Mouse (Mus musculus) liver, embryonic 14.5 days (tissue): ENCODE measurements around the gene Timp3. TPM values are rescaled to one million over a fixed set of nuclear protein-coding genes. Genes with fewer than 3 reads are reported as not detected.

Experiments
- ATAC-seq: fragments of 200-750 bp; cut with Nextera tagmentation; 2 replicates; pipeline ENCODE4 v1.8.0; 2017; ENCODE audit warnings: moderate number of reproducible peaks, mild to moderate bottlenecking, moderate library complexity; ENCODE audit not compliant: insufficient read depth
- DNase-seq, 3 experiments: peaks; one replicate each; pipeline ENCODE4 v3.0.0-alpha.2; 2012 to 2013; ENCODE audit warnings: low read depth in 3 of 3, low spot score in 3 of 3
- H3K27ac ChIP-seq: fragments of 300-500 bp; sonication (generic); 2 replicates; pipeline ENCODE4 v1.5.1; 2014; ENCODE audit warnings: moderate library complexity, mild to moderate bottlenecking, control low read depth, inconsistent platforms
- H3K27me3 ChIP-seq: fragments of 300-500 bp; sonication (generic); 2 replicates; pipeline ENCODE4 v1.6.1; 2014; ENCODE audit warnings: mild to moderate bottlenecking, low read length, moderate library complexity; ENCODE audit not compliant: control insufficient read depth, insufficient read depth
- H3K36me3 ChIP-seq: fragments of 300-500 bp; sonication (generic); replicated peaks from 2 replicates; pipeline ENCODE4 v1.6.1; 2014; ENCODE audit warnings: low read depth; ENCODE audit not compliant: control insufficient read depth, insufficient read depth
- H3K4me1 ChIP-seq, 2 experiments: fragments of 200-500 bp in 1 of 2; fragments of 300-500 bp in 1 of 2; sonication (generic) in 1 of 2; replicated peaks; 2 replicates each; pipeline ENCODE4 v1.6.1; 2012 to 2014; ENCODE audit warnings: antibody characterized with exemption in 1 of 2, inconsistent platforms in 1 of 2, low read length in 1 of 2; ENCODE audit not compliant: control insufficient read depth in 2 of 2, insufficient read depth in 2 of 2
- H3K4me2 ChIP-seq: fragments of 300-500 bp; sonication (generic); 2 replicates; pipeline ENCODE4 v1.6.1; 2014; ENCODE audit warnings: low read depth, mild to moderate bottlenecking, control low read depth, moderate library complexity
- H3K4me3 ChIP-seq, 2 experiments: fragments of 200-500 bp in 1 of 2; fragments of 300-500 bp in 1 of 2; sonication (generic) in 1 of 2; 2 replicates each; pipeline ENCODE4 v1.5.1; 2012 to 2014; ENCODE audit warnings: low read depth in 2 of 2, low read length in 2 of 2, mild to moderate bottlenecking in 2 of 2, control low read depth in 1 of 2, inconsistent platforms in 1 of 2, moderate library complexity in 1 of 2; ENCODE audit not compliant: insufficient read depth in 1 of 2
- H3K9ac ChIP-seq: fragments of 300-500 bp; sonication (generic); replicated peaks from 2 replicates; pipeline ENCODE4 v1.6.1; 2014; ENCODE audit warnings: mild to moderate bottlenecking, control low read depth, moderate library complexity
- H3K9me3 ChIP-seq: fragments of 300-500 bp; sonication (generic); 2 replicates; pipeline ENCODE4 v1.6.1; 2016; ENCODE audit warnings: low read length, mixed read lengths; ENCODE audit not compliant: control insufficient read depth
- CTCF ChIP-seq: IDR thresholded peaks from 2 replicates; pipeline ENCODE4 v1.5.1; 2016; ENCODE audit warnings: antibody characterized with exemption, low read depth, control low read depth
- EP300 ChIP-seq: IDR thresholded peaks from 2 replicates; pipeline ENCODE4 v1.6.1; 2016; ENCODE audit warnings: antibody characterized with exemption, low read depth
- WGBS: fragments of 180-500 bp; shearing (Covaris S2); extraction: QIAGEN DNeasy Blood & Tissue Kit; methylation state at CpG from one replicate; pipeline ENCODE4 v1.1.7; 2014; ENCODE audit not compliant: insufficient replicate concordance; 5-methylcytosine and 5-hydroxymethylcytosine counted together
- polyA plus RNA-seq, 2 experiments: library from polyadenylated mRNA; depleted of rRNA in 1 of 2; stranded (reverse) in 1 of 2; unstranded in 1 of 2; fragments of >200 nt; fragmentation: Nextera tagmentation in 1 of 2; extraction: Ambion mirVana in 1 of 2; gene quantifications; 2 replicates each; pipeline versions ENCODE4 v1.2.1 to v1.2.3; 2012 to 2014

The Timp3 gene
- polyA plus RNA-seq, 2 experiments, result 3.2 to 3.8 TPM

GRCm38 (mm10) chr10:86392399-86392798, 92.2 kb downstream of the Timp3 start:
- peak overlapping the region; percentile 4; the same call in 1 of the 2 replicates for H3K4me2 ChIP-seq
- no peak overlapping the region; the same call in 1 of the 2 replicates for H3K27ac ChIP-seq
- no peak overlapping the region for H3K4me3 ChIP-seq
- H3K9me3 ChIP-seq, result no peaks in the 10 kb centered on the region
- ATAC-seq (peak; percentile 92), DNase-seq (peak; percentile 17 to 38 (median 24))
- H3K36me3 ChIP-seq, result no peaks in the 10 kb centered on the region
- TF ChIP-seq EP300, result peak; percentile 65
- TF ChIP-seq CTCF, result no peak
- 24% methylated on average over 3 of the region's 3 CpGs for WGBS
- peaks cover 4 to 6% of the 10 kb centered on the region in 2 experiments; a peak in 2 of 4 replicates for H3K4me1 ChIP-seq
- no peak overlapping the region for H3K9ac ChIP-seq
- H3K27me3 ChIP-seq, result no peaks in the 10 kb centered on the region

- H3K9me3 ChIP-seq, result no peaks in the 10 kb centered on the region
- H3K36me3 ChIP-seq, result no peaks in the 10 kb centered on the region
- ATAC-seq, result no peak
- H3K4me1 ChIP-seq, result no peaks in the 10 kb centered on the region
- H3K4me2 ChIP-seq, result no peak overlapping the region
- no peak for DNase-seq
- H3K27me3 ChIP-seq, result no peaks in the 10 kb centered on the region
- 64% methylated on average over 4 of the region's 4 CpGs for WGBS
- no peak overlapping the region for H3K4me3 ChIP-seq
- TF ChIP-seq EP300, result no peak
- no peak overlapping the region for H3K27ac ChIP-seq
- H3K9ac ChIP-seq, result no peak overlapping the region
Observed at GRCm38 (mm10) chr10:86397577-86398346, 97.6 kb downstream of the Timp3 start.

- no peaks in the 10 kb centered on the region for H3K4me1 ChIP-seq
- ATAC-seq (no peak), DNase-seq (no peak)
- H3K36me3 ChIP-seq, result no peaks in the 10 kb centered on the region
- H3K9me3 ChIP-seq, result no peaks in the 10 kb centered on the region
- no peak overlapping the region for H3K27ac ChIP-seq
- H3K9ac ChIP-seq, result no peak overlapping the region
- H3K4me2 ChIP-seq, result no peak overlapping the region
- no peak for TF ChIP-seq CTCF
- TF ChIP-seq EP300, result no peak
- WGBS, result 45% methylated on average over 2 of the region's 2 CpGs
- H3K27me3 ChIP-seq, result no peaks in the 10 kb centered on the region
- no peak overlapping the region for H3K4me3 ChIP-seq
Observed at GRCm38 (mm10) chr10:86398347-86398720, 98.2 kb downstream of the Timp3 start.

Other genes starting within 250 kb of the Timp3 start
- 0.10 and 0.11 TPM in 2 replicates for gene Syn3, start 198.5 kb downstream of the Timp3 start, polyA plus RNA-seq (2012; rRNA removed)
- gene Syn3, start 198.5 kb downstream of the Timp3 start, polyA plus RNA-seq (2014; fragmentation: Nextera tagmentation; extraction: Ambion mirVana), result 0.14 and 0.15 TPM in 2 replicates